Mouse (Mus musculus) hindbrain, embryonic 12.5 days (tissue): ENCODE data around the gene 2310061I04Rik. TPM values are rescaled to one million over a fixed set of nuclear protein-coding genes. Genes with fewer than 3 reads are reported as not detected.
A peak's percentile ranks its signal among the peaks of the same experiment; 100 is the strongest.

Source experiments
- microRNA counts: library from miRNA; unstranded; fragments of <30 nt; microRNA quantifications from one replicate; lab custom pipeline; 2017
- microRNA-seq: library from miRNA; unstranded; fragments of <30 nt; microRNA quantifications from one replicate; pipeline ENCODE4, GENCODE M21; 2017
- polyA plus RNA-seq: library from polyadenylated mRNA; unstranded; fragments of >200 nt; fragmentation: Nextera tagmentation; extraction: Ambion mirVana; gene quantifications from 2 replicates; pipeline ENCODE4 v1.2.1, GENCODE M21; 2016

The 2310061I04Rik gene
- polyA plus RNA-seq, 1 experiment from 2014 or later, result 28.7 TPM

MicroRNAs encoded within 50 kb of the gene (microRNA counts, 519-probe panel; counts per million panel counts)
- 470 counts per million, percentile 58 among the panel's probes with 10 or more counts for microRNA mmu-miR-1894-3p (lab: Ali Mortazavi, UCI)
- microRNA mmu-miR-1894-5p (lab: Ali Mortazavi, UCI), result 470 counts per million, percentile 58 among the panel's probes with 10 or more counts

Small RNAs within 50 kb of the gene (microRNA-seq; reads per million reads assigned to microRNA genes)
- gene Gm28033 (1.6 reads per million), gene Mir1894 (not detected)

Other genes starting within 250 kb of the 2310061I04Rik start
- 16.5 and 16.9 TPM in 2 replicates for gene Vars2, start 229.8 kb downstream of the 2310061I04Rik start, polyA plus RNA-seq
- gene Gtf2h4, start 223.7 kb downstream of the 2310061I04Rik start, polyA plus RNA-seq, result 34.7 and 37.7 TPM in 2 replicates
- gene Ddr1, start 192.8 kb downstream of the 2310061I04Rik start, polyA plus RNA-seq, result 168 and 182 TPM in 2 replicates
- 5.8 and 6.3 TPM in 2 replicates for gene Ier3, start 75.7 kb downstream of the 2310061I04Rik start, polyA plus RNA-seq
- gene Flot1, start 74.2 kb downstream of the 2310061I04Rik start, polyA plus RNA-seq, result 50.9 and 60.3 TPM in 2 replicates
- 1,505 and 1,511 TPM in 2 replicates for gene Tubb5, start 59.1 kb downstream of the 2310061I04Rik start, polyA plus RNA-seq
- gene Mdc1, start 55.9 kb downstream of the 2310061I04Rik start, polyA plus RNA-seq, result 14.4 and 18.2 TPM in 2 replicates
- 36.0 and 36.9 TPM in 2 replicates for gene Nrm, start 36.1 kb downstream of the 2310061I04Rik start, polyA plus RNA-seq
- 31.5 and 32.3 TPM in 2 replicates for gene Ppp1r18, start 31.8 kb downstream of the 2310061I04Rik start, polyA plus RNA-seq
- gene Dhx16, start 17.6 kb downstream of the 2310061I04Rik start, polyA plus RNA-seq, result 45.2 and 46.0 TPM in 2 replicates
- 294 and 303 TPM in 2 replicates for gene Atat1, start 12.6 kb upstream of the 2310061I04Rik start, polyA plus RNA-seq
- gene Mrps18b, start 19.0 kb upstream of the 2310061I04Rik start, polyA plus RNA-seq, result 46.8 and 51.1 TPM in 2 replicates
- gene Ppp1r10, start 19.0 kb upstream of the 2310061I04Rik start, polyA plus RNA-seq, result 58.3 and 68.2 TPM in 2 replicates
- gene Abcf1, start 72.3 kb upstream of the 2310061I04Rik start, polyA plus RNA-seq, result 109 and 119 TPM in 2 replicates
- gene Gnl1, start 82.4 kb upstream of the 2310061I04Rik start, polyA plus RNA-seq, result 54.9 and 57.7 TPM in 2 replicates
- gene Prr3, start 82.8 kb upstream of the 2310061I04Rik start, polyA plus RNA-seq, result 53.4 and 61.0 TPM in 2 replicates
- gene H2-T24, start 123.1 kb upstream of the 2310061I04Rik start, polyA plus RNA-seq, result 5.5 and 5.6 TPM in 2 replicates
- gene H2-T23, start 135.4 kb upstream of the 2310061I04Rik start, polyA plus RNA-seq, result 4.5 and 5.1 TPM in 2 replicates
- 7.8 and 9.2 TPM in 2 replicates for gene H2-T22, start 145.3 kb upstream of the 2310061I04Rik start, polyA plus RNA-seq
- gene Gm6034, start 145.5 kb upstream of the 2310061I04Rik start, polyA plus RNA-seq, result not detected in 2 replicates
- not detected in 2 replicates for gene Gm11127, start 160.9 kb upstream of the 2310061I04Rik start, polyA plus RNA-seq
- not detected in 2 replicates for gene Gm19684, start 224.2 kb upstream of the 2310061I04Rik start, polyA plus RNA-seq
- not detected in 2 replicates for gene Gm7030, start 232.0 kb upstream of the 2310061I04Rik start, polyA plus RNA-seq